Mouse (Mus musculus): ENCODE measurements around the gene Ing5. TPM values are rescaled to one million over a fixed set of nuclear protein-coding genes. Genes with fewer than 3 reads are reported as not detected.
"Not testable (repeated sequence)": the region's sequence is repeated elsewhere in the genome, so short reads cannot be mapped to it uniquely, and the experiment has no call there.

Ing5 gene
- total RNA-seq, 1 experiment, result 26.5 TPM

DNA sequence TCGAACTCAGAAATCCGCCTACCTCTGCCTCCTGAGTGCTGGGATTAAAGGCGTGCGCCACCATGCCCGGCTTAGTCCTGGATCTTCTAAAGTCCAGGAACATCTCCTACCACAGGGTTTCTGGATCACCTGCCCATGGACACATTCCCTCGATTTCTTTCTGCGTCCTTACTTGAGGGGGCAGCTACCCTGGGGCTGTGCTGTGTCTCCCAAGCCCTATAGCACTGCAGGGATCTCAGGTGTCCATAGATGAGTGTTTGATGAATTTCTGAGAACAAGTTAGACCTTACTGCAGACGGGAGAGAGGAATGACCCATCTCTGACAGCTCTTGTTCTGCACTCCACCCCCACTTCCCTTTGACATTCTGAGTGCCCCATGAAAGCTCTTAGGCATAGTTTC lies 33.6 kb downstream of the Ing5 start:
- H3K9me3 ChIP-seq (ENCODE audit: control insufficient read depth, insufficient read depth, low read depth, low read length), result no peaks in the 10 kb centered on the region
- no peak overlapping the region for H3K9ac ChIP-seq (ENCODE audit: insufficient read depth, low read depth, low read length, poor library complexity, severe bottlenecking)
- H3K36me3 ChIP-seq (ENCODE audit: control insufficient read depth, insufficient read depth, low read length, poor library complexity, severe bottlenecking), result peaks cover 4% of the 10 kb centered on the region; the same call in 1 of the 2 replicates
- peaks cover 0 to 2% of the 10 kb centered on the region in 2 experiments; a peak in 1 of 4 replicates for H3K4me1 ChIP-seq (ENCODE audit: control insufficient read depth in 2 of 2, insufficient read depth in 2 of 2, low read length in 2 of 2, poor library complexity in 1 of 2)
- no peak for DNase-seq (ENCODE audit: low read depth, low spot score)
- no peak for TF ChIP-seq ZNF384 (IDR thresholded peaks at IDR 0.05; ENCODE audit: low read depth, low read length)
- TF ChIP-seq HCFC1 (IDR thresholded peaks at IDR 0.05; ENCODE audit: borderline replicate concordance, insufficient read depth, low read length), result no peak
- no peak for TF ChIP-seq ZC3H11A (IDR thresholded peaks at IDR 0.05; ENCODE audit: borderline replicate concordance, low read depth, low read length)
- TF ChIP-seq CHD2 (IDR thresholded peaks at IDR 0.05; ENCODE audit: low read depth, low read length), result no peak
- no peak for TF ChIP-seq MAFK (IDR thresholded peaks at IDR 0.05; ENCODE audit: insufficient read depth, low read depth, low read length)
- in situ Hi-C loops (cut with MboI; ENCODE audit: low sequenced_read_pairs in 2 of 2, unreplicated experiment in 2 of 2), result no loop called here
- H3K27ac ChIP-seq (ENCODE audit: insufficient read depth, low read depth, low read length, poor library complexity, severe bottlenecking), result no peak overlapping the region
- H3K4me3 ChIP-seq (ENCODE audit: insufficient read depth in 1 of 2, low read depth in 1 of 2, low read length in 2 of 2, poor library complexity in 1 of 2, severe bottlenecking in 1 of 2), result no peak overlapping the region

DNA sequence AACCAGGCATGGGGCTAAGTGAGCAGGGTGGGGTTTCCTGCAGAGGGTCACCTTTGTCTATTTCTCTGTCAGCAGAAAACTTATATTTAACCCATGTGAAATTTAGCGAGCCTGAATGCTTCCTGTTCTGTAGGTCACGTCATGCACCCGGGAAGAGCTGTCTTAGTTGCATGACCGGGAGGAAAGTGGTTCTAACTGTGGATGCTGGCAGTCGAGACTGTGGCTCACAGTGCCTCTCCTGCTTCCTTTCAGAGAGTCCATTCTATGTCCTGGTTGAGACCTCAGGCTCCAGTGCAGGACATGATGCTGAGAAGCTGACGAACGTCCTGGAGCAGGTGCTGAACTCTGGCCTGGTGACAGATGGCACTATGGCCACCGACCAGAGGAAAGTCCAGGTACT lies 34.8 kb downstream of the Ing5 start:
- H3K9me3 ChIP-seq (ENCODE audit: control insufficient read depth, insufficient read depth, low read depth, low read length); H3K9ac ChIP-seq (ENCODE audit: insufficient read depth, low read depth, low read length, poor library complexity, severe bottlenecking); H3K27ac ChIP-seq (ENCODE audit: insufficient read depth, low read depth, low read length, poor library complexity, severe bottlenecking); H3K4me3 ChIP-seq (ENCODE audit: insufficient read depth in 1 of 2, low read depth in 1 of 2, low read length in 2 of 2, poor library complexity in 1 of 2, severe bottlenecking in 1 of 2); DNase-seq (ENCODE audit: low read depth, low spot score); H3K4me1 ChIP-seq (ENCODE audit: control insufficient read depth in 2 of 2, insufficient read depth in 2 of 2, low read length in 2 of 2, poor library complexity in 1 of 2); H3K36me3 ChIP-seq (ENCODE audit: control insufficient read depth, insufficient read depth, low read length, poor library complexity, severe bottlenecking); in situ Hi-C loops (cut with MboI; ENCODE audit: low sequenced_read_pairs in 2 of 2, unreplicated experiment in 2 of 2): not testable (repeated sequence)

DNA sequence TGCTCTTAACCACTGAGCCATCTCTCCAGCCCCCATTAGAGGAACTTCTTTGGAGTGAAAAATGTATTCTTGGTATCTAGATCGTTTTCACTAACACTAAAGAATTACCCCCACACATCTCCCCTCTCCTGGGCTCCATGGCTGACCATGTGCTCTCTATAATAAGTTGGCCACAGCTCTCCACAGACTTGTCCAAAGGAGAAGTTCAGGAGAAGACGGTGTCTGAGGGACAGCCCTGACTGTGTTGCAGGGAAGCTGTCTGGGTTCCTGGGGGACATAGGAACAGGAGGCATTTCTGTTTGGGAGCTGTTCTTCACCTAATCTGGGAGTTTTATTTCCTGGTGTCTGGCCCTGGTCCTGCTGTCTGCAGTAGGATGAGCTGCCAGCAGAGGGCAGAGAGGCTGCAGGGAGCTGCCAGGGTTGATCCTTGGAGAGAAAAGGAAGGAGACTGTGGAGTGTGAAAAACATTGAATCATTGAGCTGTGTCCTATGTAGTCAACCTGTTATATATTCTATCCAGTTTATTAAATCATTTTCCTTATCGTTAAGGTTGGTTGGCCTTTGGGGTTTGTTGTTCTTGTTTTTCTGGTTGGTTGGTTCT lies 42.1 kb downstream of the Ing5 start:
- H3K36me3 ChIP-seq (ENCODE audit: control insufficient read depth, insufficient read depth, low read length, poor library complexity, severe bottlenecking); H3K4me1 ChIP-seq (ENCODE audit: control insufficient read depth in 2 of 2, insufficient read depth in 2 of 2, low read length in 2 of 2, poor library complexity in 1 of 2); H3K4me3 ChIP-seq (ENCODE audit: insufficient read depth in 1 of 2, low read depth in 1 of 2, low read length in 2 of 2, poor library complexity in 1 of 2, severe bottlenecking in 1 of 2); H3K27ac ChIP-seq (ENCODE audit: insufficient read depth, low read depth, low read length, poor library complexity, severe bottlenecking); DNase-seq (ENCODE audit: low read depth, low spot score); in situ Hi-C loops (cut with MboI; ENCODE audit: low sequenced_read_pairs in 2 of 2, unreplicated experiment in 2 of 2); H3K9ac ChIP-seq (ENCODE audit: insufficient read depth, low read depth, low read length, poor library complexity, severe bottlenecking); H3K9me3 ChIP-seq (ENCODE audit: control insufficient read depth, insufficient read depth, low read depth, low read length): not testable (repeated sequence)

DNA sequence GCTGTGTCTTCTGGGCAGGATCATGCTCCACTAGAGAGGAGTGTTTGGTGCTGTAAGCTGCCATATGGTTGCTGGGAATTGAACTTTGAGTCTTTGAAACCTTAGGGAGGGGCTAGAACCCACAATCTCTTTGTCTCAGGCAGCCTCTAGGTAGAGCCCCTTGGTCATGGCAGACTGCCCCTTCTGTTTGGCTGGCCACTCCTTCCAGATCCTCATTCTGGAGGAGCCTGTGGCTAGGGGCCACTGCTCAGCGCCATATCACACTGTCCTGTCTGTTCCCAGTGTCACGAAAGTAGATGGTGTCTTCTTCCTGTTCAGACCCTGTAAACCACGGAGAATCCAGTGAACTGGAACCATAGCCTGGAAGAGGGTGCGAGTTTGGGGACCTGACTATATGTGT lies 52.0 kb downstream of the Ing5 start:
- DNase-seq (ENCODE audit: low read depth, low spot score); H3K4me1 ChIP-seq (ENCODE audit: control insufficient read depth in 2 of 2, insufficient read depth in 2 of 2, low read length in 2 of 2, poor library complexity in 1 of 2); H3K27ac ChIP-seq (ENCODE audit: insufficient read depth, low read depth, low read length, poor library complexity, severe bottlenecking); H3K4me3 ChIP-seq (ENCODE audit: insufficient read depth in 1 of 2, low read depth in 1 of 2, low read length in 2 of 2, poor library complexity in 1 of 2, severe bottlenecking in 1 of 2); H3K9me3 ChIP-seq (ENCODE audit: control insufficient read depth, insufficient read depth, low read depth, low read length); H3K36me3 ChIP-seq (ENCODE audit: control insufficient read depth, insufficient read depth, low read length, poor library complexity, severe bottlenecking); H3K9ac ChIP-seq (ENCODE audit: insufficient read depth, low read depth, low read length, poor library complexity, severe bottlenecking); in situ Hi-C loops (cut with MboI; ENCODE audit: low sequenced_read_pairs in 2 of 2, unreplicated experiment in 2 of 2): not testable (repeated sequence)

DNA sequence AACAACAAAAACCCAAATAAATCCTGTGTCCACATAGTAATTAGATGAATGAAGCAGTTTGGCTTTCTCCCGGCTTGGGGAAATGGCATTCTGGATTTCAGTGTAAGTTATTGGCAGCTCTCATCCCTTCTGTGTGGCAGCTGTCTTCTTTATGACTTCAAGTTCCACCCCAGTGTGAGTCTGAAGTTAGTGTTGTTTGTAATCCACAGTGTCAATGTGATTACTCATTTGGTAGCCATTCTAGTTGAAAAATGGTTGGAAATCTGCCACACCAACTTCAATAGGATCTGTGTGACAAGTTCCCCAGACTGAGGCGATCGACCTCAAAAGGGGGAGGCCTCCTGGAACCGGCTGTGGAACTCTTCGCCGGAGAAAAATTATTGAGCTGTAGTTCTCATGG lies 53.6 kb downstream of the Ing5 start:
- TF ChIP-seq MAFK (IDR thresholded peaks at IDR 0.05; ENCODE audit: insufficient read depth, low read depth, low read length), result no peak
- TF ChIP-seq HCFC1 (IDR thresholded peaks at IDR 0.05; ENCODE audit: borderline replicate concordance, insufficient read depth, low read length), result no peak
- TF ChIP-seq ZNF384 (IDR thresholded peaks at IDR 0.05; ENCODE audit: low read depth, low read length), result no peak
- no peak for TF ChIP-seq CHD2 (IDR thresholded peaks at IDR 0.05; ENCODE audit: low read depth, low read length)
- TF ChIP-seq ZC3H11A (IDR thresholded peaks at IDR 0.05; ENCODE audit: borderline replicate concordance, low read depth, low read length), result no peak
- Histone ChIP-seq H3K4me3 (ENCODE audit: insufficient read depth in 1 of 2, low read depth in 1 of 2, low read length in 2 of 2, poor library complexity in 1 of 2, severe bottlenecking in 1 of 2) (no peak overlapping the region), H3K4me1 (ENCODE audit: control insufficient read depth in 2 of 2, insufficient read depth in 2 of 2, low read length in 2 of 2, poor library complexity in 1 of 2) (no peaks in the 10 kb centered on the region), H3K9me3 (ENCODE audit: control insufficient read depth, insufficient read depth, low read depth, low read length) (no peaks in the 10 kb centered on the region), H3K9ac (ENCODE audit: insufficient read depth, low read depth, low read length, poor library complexity, severe bottlenecking) (no peak overlapping the region), H3K36me3 (ENCODE audit: control insufficient read depth, insufficient read depth, low read length, poor library complexity, severe bottlenecking) (no peaks in the 10 kb centered on the region), H3K27ac (ENCODE audit: insufficient read depth, low read depth, low read length, poor library complexity, severe bottlenecking) (no peak overlapping the region)
- no peak for DNase-seq (ENCODE audit: low read depth, low spot score)
- in situ Hi-C loops (cut with MboI; ENCODE audit: low sequenced_read_pairs in 2 of 2, unreplicated experiment in 2 of 2), result no loop called here

Data from ES-E14 (cell line).